Mouse (Mus musculus) kidney, adult 9 months (tissue): ENCODE measurements at regions not wholly inside any gene's neighbourhood (a gene's known extent, or its start where the extent isn't known, plus 50 kb on each side); places are given as distances from the start of the nearest gene placed in this dataset.

ENCODE experiments used
- DNase-seq: peaks from one replicate; pipeline ENCODE4 v3.0.0; 2022

GRCm38 (mm10) chr13:44532631-44533180 lies 196.6 kb upstream of the Jarid2 start:
- no peak for DNase-seq

- DNase-seq: no peak
Measured at GRCm38 (mm10) chr13:44534575-44535080, 194.6 kb upstream of the Jarid2 start.

- DNase-seq: no peak
Measured at GRCm38 (mm10) chr13:44535441-44535840, 193.8 kb upstream of the Jarid2 start.

GRCm38 (mm10) chr13:44538238-44538637 lies 191.0 kb upstream of the Jarid2 start:
- no peak for DNase-seq

GRCm38 (mm10) chr13:44540401-44540800 lies 188.9 kb upstream of the Jarid2 start:
- DNase-seq: no peak

- peak; percentile 26 for DNase-seq
Measured at GRCm38 (mm10) chr13:44541243-44541653, 188.0 kb upstream of the Jarid2 start.

GRCm38 (mm10) chr13:44544786-44545185 lies 184.5 kb upstream of the Jarid2 start:
- no peak for DNase-seq

GRCm38 (mm10) chr13:44546289-44546688 lies 183.0 kb upstream of the Jarid2 start:
- DNase-seq: no peak

GRCm38 (mm10) chr13:44548880-44549279 lies 180.4 kb upstream of the Jarid2 start:
- DNase-seq: no peak

- peak; percentile 32 for DNase-seq
Measured at GRCm38 (mm10) chr13:44553363-44553762, 175.9 kb upstream of the Jarid2 start.

- no peak for DNase-seq
Measured at GRCm38 (mm10) chr13:44554686-44555463, 174.4 kb upstream of the Jarid2 start.

- no peak for DNase-seq
Measured at GRCm38 (mm10) chr13:44555979-44556378, 173.3 kb upstream of the Jarid2 start.

GRCm38 (mm10) chr13:44558051-44558450 lies 171.2 kb upstream of the Jarid2 start:
- no peak for DNase-seq

- no peak for DNase-seq
Measured at GRCm38 (mm10) chr13:44558491-44559177, 170.6 kb upstream of the Jarid2 start.

GRCm38 (mm10) chr13:44559178-44559565 lies 170.1 kb upstream of the Jarid2 start:
- no peak for DNase-seq

GRCm38 (mm10) chr13:44559706-44560105 lies 169.6 kb upstream of the Jarid2 start:
- DNase-seq: no peak

- DNase-seq: no peak
Measured at GRCm38 (mm10) chr13:44564705-44565104, 164.6 kb upstream of the Jarid2 start.

- DNase-seq: no peak
Measured at GRCm38 (mm10) chr13:44567696-44568095, 161.6 kb upstream of the Jarid2 start.

GRCm38 (mm10) chr13:44569241-44569778 lies 160.0 kb upstream of the Jarid2 start:
- peak; percentile 43 for DNase-seq

- DNase-seq: no peak
Measured at GRCm38 (mm10) chr13:44573463-44573862, 155.8 kb upstream of the Jarid2 start.

GRCm38 (mm10) chr13:44579215-44579614 lies 150.1 kb upstream of the Jarid2 start:
- no peak for DNase-seq

- no peak for DNase-seq
Measured at GRCm38 (mm10) chr13:44580156-44580736, 149.0 kb upstream of the Jarid2 start.

GRCm38 (mm10) chr13:44580767-44581166 lies 148.5 kb upstream of the Jarid2 start:
- no peak for DNase-seq
